Mouse (Mus musculus): ENCODE results near the gene Gm18596. TPM values are rescaled to one million over a fixed set of nuclear protein-coding genes. Genes with fewer than 3 reads are reported as not detected.
A peak's percentile ranks its signal among the peaks of the same experiment; 100 is the strongest.
"Not testable (repeated sequence)": the region's sequence is repeated elsewhere in the genome, so short reads cannot be mapped to it uniquely, and the experiment has no call there.

Gene Gm18596
- total and polyA plus RNA-seq, 3 experiments = not detected

- Histone ChIP-seq H3K9ac (ENCODE audit: control insufficient read depth, low read depth, low read length, poor library complexity, severe bottlenecking) (no peak within 1 kb of the TSS), H3K4me1 (ENCODE audit: control insufficient read depth in 1 of 2, insufficient read depth in 2 of 2, low read length in 2 of 2) (peaks cover 0 to 5% of the 10 kb centered on the region in 2 experiments; a peak in 1 of 4 replicates), H3K36me3 (ENCODE audit: control insufficient read depth in 1 of 2, insufficient read depth in 2 of 2, low read length in 2 of 2) (peaks cover 0 to 2% of the 10 kb centered on the region in 2 experiments; a peak in 1 of 4 replicates), H3K27me3 (ENCODE audit: control insufficient read depth in 1 of 2, insufficient read depth in 2 of 2, low read length in 2 of 2) (peaks cover 0 to 5% of the 10 kb centered on the region in 2 experiments; a peak in 2 of 4 replicates), H3K27ac (ENCODE audit: control insufficient read depth, low read depth, low read length) (no peak within 1 kb of the TSS), H3K79me2 (ENCODE audit: control insufficient read depth, insufficient read depth, low read length, poor library complexity) (no peaks in the 10 kb centered on the region), H3K9me3 (replicated peaks; ENCODE audit: insufficient read depth, low read length) (no peaks in the 10 kb centered on the region), H3K4me3 (ENCODE audit: control insufficient read depth in 1 of 2, insufficient read depth in 1 of 2, low read depth in 2 of 2, low read length in 2 of 2) (no peak within 1 kb of the TSS)
- no peak for TF ChIP-seq HCFC1 (IDR thresholded peaks at IDR 0.05; ENCODE audit: low read depth, low read length)
- TF ChIP-seq MEF2A (IDR thresholded peaks at IDR 0.05; ENCODE audit: extremely low read depth, insufficient replicate concordance, low read depth, low read length, poor library complexity, severe bottlenecking) = no peak
- TF ChIP-seq ZKSCAN1 (IDR thresholded peaks at IDR 0.05; ENCODE audit: low read depth, low read length) = no peak
- TF ChIP-seq ZC3H11A (IDR thresholded peaks at IDR 0.05; ENCODE audit: low read depth, low read length) = no peak
- TF ChIP-seq RAD21 (IDR thresholded peaks at IDR 0.05; ENCODE audit: low read depth, low read length) = no peak
- no peak for TF ChIP-seq SMC3 (IDR thresholded peaks at IDR 0.05; ENCODE audit: low read depth, low read length)
- no peak for TF ChIP-seq ETS1 (IDR thresholded peaks at IDR 0.05; ENCODE audit: low read depth, low read length)
- TF ChIP-seq NELFE (IDR thresholded peaks at IDR 0.05; ENCODE audit: low read depth, low read length) = no peak
- TF ChIP-seq ELF1 (IDR thresholded peaks at IDR 0.05; ENCODE audit: low read depth, low read length) = no peak
- no peak for TF ChIP-seq MAZ (IDR thresholded peaks at IDR 0.05; ENCODE audit: low read depth, low read length)
- no peak for TF ChIP-seq BHLHE40 (IDR thresholded peaks at IDR 0.05; ENCODE audit: borderline replicate concordance, low read depth, low read length)
- no peak for TF ChIP-seq SIN3A (IDR thresholded peaks at IDR 0.05; ENCODE audit: low read length)
- no peak for DNase-seq (ENCODE audit: low read depth, low spot score)
Observed at GRCm38 (mm10) chr10:77715507-77715906, 26.9 kb downstream of the Gm18596 start, which contains the start of gene Gm10142. TSS of gene Gm10142 (plus strand) at chr10:77715807.

GRCm38 (mm10) chr10:77713734-77714133 lies 28.7 kb downstream of the Gm18596 start:
- Histone ChIP-seq H3K27ac (ENCODE audit: control insufficient read depth, low read depth, low read length) (no peak overlapping the region), H3K27me3 (ENCODE audit: control insufficient read depth in 1 of 2, insufficient read depth in 2 of 2, low read length in 2 of 2) (peaks cover 0 to 2% of the 10 kb centered on the region in 2 experiments; a peak in 1 of 4 replicates)

DNA sequence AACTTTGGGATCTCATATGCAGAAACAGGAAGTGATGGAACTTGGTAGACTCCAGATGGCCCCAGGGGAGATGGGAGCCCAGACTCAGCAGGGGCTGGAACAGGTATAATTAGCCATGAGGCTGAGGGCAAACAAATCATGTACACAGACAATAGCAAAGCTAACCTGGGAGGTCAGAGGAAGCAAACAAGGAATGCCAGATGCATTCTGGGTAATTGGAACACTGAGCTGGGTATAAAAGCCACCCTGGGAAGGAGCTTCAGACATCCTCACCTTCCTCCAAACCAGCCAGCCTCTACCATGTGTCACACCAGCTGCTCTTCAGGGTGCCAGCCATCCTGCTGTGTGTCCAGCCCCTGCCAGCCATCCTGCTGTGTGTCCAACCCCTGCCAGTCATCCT lies 31.3 kb downstream of the Gm18596 start, which contains the start of gene Gm10024:
Gene Gm10024 (plus strand): TSS at position 301 of the 400 bp plus-strand sequence.
- H3K27me3 ChIP-seq (ENCODE audit: control insufficient read depth in 1 of 2, insufficient read depth in 2 of 2, low read length in 2 of 2); H3K27ac ChIP-seq (ENCODE audit: control insufficient read depth, low read depth, low read length); H3K9me3 ChIP-seq (replicated peaks; ENCODE audit: insufficient read depth, low read length); H3K9ac ChIP-seq (ENCODE audit: control insufficient read depth, low read depth, low read length, poor library complexity, severe bottlenecking); H3K36me3 ChIP-seq (ENCODE audit: control insufficient read depth in 1 of 2, insufficient read depth in 2 of 2, low read length in 2 of 2); H3K4me3 ChIP-seq (ENCODE audit: control insufficient read depth in 1 of 2, insufficient read depth in 1 of 2, low read depth in 2 of 2, low read length in 2 of 2); H3K4me1 ChIP-seq (ENCODE audit: control insufficient read depth in 1 of 2, insufficient read depth in 2 of 2, low read length in 2 of 2); H3K79me2 ChIP-seq (ENCODE audit: control insufficient read depth, insufficient read depth, low read length, poor library complexity); DNase-seq (ENCODE audit: low read depth, low spot score): not testable (repeated sequence)

More at GRCm38 (mm10) chr10:77713734-77714133, 28.7 kb downstream of the Gm18596 start:
- Histone ChIP-seq H3K36me3 (ENCODE audit: control insufficient read depth in 1 of 2, insufficient read depth in 2 of 2, low read length in 2 of 2) (peaks cover 0 to 2% of the 10 kb centered on the region in 2 experiments; a peak in 1 of 4 replicates), H3K4me1 (ENCODE audit: control insufficient read depth in 1 of 2, insufficient read depth in 2 of 2, low read length in 2 of 2) (peaks cover 0 to 5% of the 10 kb centered on the region in 2 experiments; a peak in 1 of 4 replicates), H3K9me3 (replicated peaks; ENCODE audit: insufficient read depth, low read length) (no peaks in the 10 kb centered on the region), H3K9ac (ENCODE audit: control insufficient read depth, low read depth, low read length, poor library complexity, severe bottlenecking) (no peak overlapping the region), H3K79me2 (ENCODE audit: control insufficient read depth, insufficient read depth, low read length, poor library complexity) (no peaks in the 10 kb centered on the region), H3K4me3 (ENCODE audit: control insufficient read depth in 1 of 2, insufficient read depth in 1 of 2, low read depth in 2 of 2, low read length in 2 of 2) (no peak overlapping the region)
- DNase-seq (ENCODE audit: low read depth, low spot score) = peak; percentile 67
- TF ChIP-seq GATA1 (IDR thresholded peaks at IDR 0.05; ENCODE audit: low read depth, low read length) (0 out of 2 replicates have a peak, but pooled peaks have one; percentile 23), MXI1 (IDR thresholded peaks at IDR 0.05; ENCODE audit: low read depth, low read length) (no peak)
